Mouse (Mus musculus): ENCODE measurements at regions not wholly inside any gene's neighbourhood (a gene's known extent, or its start where the extent isn't known, plus 50 kb on each side); places are given as distances from the start of the nearest gene placed in this dataset.

DNA sequence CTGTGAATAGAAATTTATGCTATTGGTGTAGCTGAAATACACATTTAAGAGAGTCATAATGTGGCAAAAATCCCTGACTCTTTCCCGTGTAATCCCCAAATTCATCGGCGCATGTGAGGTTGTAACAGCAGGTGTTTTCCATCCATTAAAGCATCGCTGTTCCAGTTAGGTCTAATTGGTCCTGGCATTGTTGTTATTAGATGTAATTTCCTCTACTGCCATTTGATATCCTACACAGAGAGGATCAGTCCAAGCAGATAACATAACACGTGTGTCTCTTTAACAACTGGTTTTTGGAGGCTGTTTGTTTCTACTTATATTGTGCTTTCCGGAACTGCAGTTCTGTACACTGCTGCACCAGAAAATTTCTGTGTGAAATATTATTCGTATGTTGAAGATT is 101.8 kb downstream of the Vgll3 start:
- no peak for DNase-seq

DNA sequence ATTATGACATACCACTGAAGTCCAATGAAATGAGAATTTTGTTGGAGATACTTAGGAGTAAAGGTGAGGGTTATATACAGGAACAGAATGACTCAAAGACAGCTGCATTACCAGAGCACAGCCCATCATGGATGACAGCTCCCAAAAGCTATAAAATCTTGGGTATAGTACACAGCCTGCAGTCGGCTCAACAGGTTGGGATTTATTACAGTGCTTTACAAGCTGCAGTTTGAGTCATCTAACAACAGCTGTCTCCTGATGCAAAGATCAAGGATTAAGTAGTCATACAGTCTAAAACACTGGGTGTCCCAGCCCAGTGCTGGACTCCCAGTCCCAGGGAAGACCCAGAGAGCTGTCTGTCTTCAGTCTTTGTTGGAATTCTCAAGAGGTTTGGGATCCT is 110.9 kb downstream of the Vgll3 start:
- no peak for DNase-seq

GRCm38 (mm10) chr16:65963829-65964228 is 148.8 kb downstream of the Vgll3 start:
- no peak for DNase-seq

DNA sequence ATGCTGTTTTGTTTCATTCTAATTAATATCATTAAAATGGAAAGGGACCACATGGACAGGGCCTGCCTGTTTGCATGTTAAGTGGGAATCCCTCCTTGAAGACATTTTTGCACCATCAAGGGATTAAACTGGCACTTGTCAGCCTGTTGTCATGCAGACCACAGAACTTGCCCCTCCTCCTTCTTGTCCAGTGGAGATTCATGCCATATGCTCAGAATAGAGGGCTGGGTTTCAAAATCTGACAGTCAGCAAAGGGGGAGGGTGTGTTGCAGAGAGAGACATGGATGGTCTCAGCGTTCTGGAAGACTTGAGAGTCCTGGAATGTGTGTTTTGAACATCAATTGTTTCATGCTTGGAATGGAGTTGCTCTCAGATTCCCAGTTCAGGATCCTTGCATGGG is 149.2 kb downstream of the Vgll3 start:
- no peak for DNase-seq

- no peak for DNase-seq
Observed at GRCm38 (mm10) chr16:65977075-65977474, 162.0 kb downstream of the Vgll3 start.

GRCm38 (mm10) chr16:65987186-65987585 is 172.1 kb downstream of the Vgll3 start:
- DNase-seq: no peak

DNA sequence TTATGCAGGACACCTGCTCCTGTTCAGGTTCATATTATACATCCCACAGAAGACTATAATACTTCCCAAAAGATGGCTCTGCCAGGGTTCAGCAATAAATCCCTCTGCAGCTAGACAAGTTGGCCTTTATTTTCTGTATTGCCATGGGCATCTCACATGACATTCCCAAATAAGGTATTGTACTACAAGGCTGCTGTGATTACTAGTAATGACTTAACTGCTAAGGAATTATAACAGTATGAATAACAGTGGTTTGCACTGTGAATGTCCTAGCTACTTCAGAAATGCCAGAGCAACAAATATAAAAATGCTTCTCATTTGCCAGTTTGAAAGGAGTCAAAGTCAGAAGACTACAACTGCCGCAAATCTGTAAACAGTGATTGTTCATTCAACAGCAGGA is 184.3 kb downstream of the Vgll3 start:
- DNase-seq: no peak

DNA sequence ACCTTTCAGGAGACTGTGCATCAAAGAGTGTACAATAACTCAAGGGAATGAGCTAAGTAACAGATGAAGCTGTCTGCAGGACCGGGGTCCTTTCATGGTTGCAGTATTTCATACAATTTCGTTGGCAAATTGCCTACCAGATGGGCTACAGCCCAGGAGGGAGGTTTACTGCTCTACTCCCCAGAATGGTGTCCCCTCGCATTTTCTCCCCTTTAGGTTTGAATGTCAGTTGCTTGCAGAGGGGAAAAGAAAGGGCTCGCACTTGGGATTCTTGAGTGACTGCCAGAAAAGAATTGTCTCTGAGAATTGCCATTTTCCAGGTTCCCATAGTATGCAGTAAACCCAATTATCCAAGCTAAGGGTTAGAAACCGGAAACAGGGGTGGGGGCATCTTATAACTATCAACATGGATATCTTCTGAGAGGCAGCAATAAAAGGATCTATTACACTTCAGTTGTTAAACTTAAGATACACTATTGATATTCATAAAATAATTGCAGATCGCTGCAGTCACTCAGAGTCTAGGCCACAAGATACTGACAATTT is 185.7 kb downstream of the Vgll3 start:
- no peak for DNase-seq

- DNase-seq: no peak
Observed at GRCm38 (mm10) chr16:66004689-66005088, 189.6 kb downstream of the Vgll3 start.

GRCm38 (mm10) chr16:66005954-66006580 is 191.0 kb downstream of the Vgll3 start:
- peak; percentile 5 for DNase-seq

GRCm38 (mm10) chr16:66013608-66014007 is 198.6 kb downstream of the Vgll3 start:
- DNase-seq: no peak

- DNase-seq: no peak
Observed at GRCm38 (mm10) chr16:66014861-66015602, 200.0 kb downstream of the Vgll3 start.

DNA sequence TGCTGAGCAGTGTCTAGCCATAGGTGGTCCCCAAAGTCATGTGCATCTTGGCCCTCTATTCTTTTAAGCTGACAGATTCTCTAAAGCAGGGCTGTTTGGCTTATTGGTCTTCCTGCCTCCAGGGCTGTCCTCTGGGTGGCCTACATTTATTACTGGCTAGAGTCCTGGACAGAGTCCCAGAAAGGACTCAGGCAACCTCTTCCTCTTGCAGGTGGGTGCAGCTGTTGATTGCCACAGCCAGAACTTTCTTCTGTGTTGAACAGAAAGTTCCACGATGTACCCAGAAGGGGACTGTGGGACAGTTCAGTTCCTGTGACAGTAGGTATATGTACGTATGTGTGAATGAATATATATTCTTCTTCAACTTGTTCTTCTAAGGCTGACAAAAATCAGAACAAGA is 202.0 kb downstream of the Vgll3 start:
- DNase-seq: no peak

- DNase-seq: no peak
Observed at GRCm38 (mm10) chr16:66023397-66023796, 208.3 kb downstream of the Vgll3 start.
